Mouse (Mus musculus) limb, embryonic 11.5 days (tissue): Measurements from ENCODE around the gene Rnf17. TPM values are rescaled to one million over a fixed set of nuclear protein-coding genes. Genes with fewer than 3 reads are reported as not detected.

Experiments used
- ATAC-seq: fragments of 200-750 bp; cut with Nextera tagmentation; 2 replicates; pipeline ENCODE4 v1.8.0; 2017; ENCODE audit warnings: low read depth; ENCODE audit not compliant: insufficient number of reproducible peaks, low FRiP score, low TSS enrichment
- DNase-seq: peaks from one replicate; pipeline ENCODE4 v3.0.0-alpha.2; 2015; ENCODE audit warnings: low spot score
- H3K27ac ChIP-seq: fragments of 300-500 bp; sonication (generic); replicated peaks from 2 replicates; pipeline ENCODE4 v1.5.1; 2014; ENCODE audit warnings: low read depth, mild to moderate bottlenecking, low read length
- H3K27me3 ChIP-seq: fragments of 300-500 bp; sonication (generic); 2 replicates; pipeline ENCODE4 v1.6.1; 2014; ENCODE audit warnings: mild to moderate bottlenecking, low read length, mixed read lengths; ENCODE audit not compliant: control insufficient read depth, insufficient read depth
- H3K36me3 ChIP-seq: fragments of 300-500 bp; sonication (generic); 2 replicates; pipeline ENCODE4 v1.6.1; 2014; ENCODE audit warnings: mild to moderate bottlenecking, low read length, moderate library complexity, mixed read lengths; ENCODE audit not compliant: control insufficient read depth, insufficient read depth
- H3K4me1 ChIP-seq: fragments of 300-500 bp; sonication (generic); 2 replicates; pipeline ENCODE4 v1.6.1; 2014; ENCODE audit warnings: low read length, mixed read lengths; ENCODE audit not compliant: control insufficient read depth, insufficient read depth
- H3K4me2 ChIP-seq: fragments of 300-500 bp; sonication (generic); 2 replicates; pipeline ENCODE4 v1.6.1; 2014; ENCODE audit warnings: low read depth, mild to moderate bottlenecking, moderate library complexity; ENCODE audit not compliant: severe bottlenecking
- H3K4me3 ChIP-seq: fragments of 300-500 bp; sonication (generic); 2 replicates; pipeline ENCODE4 v1.5.1; 2014; ENCODE audit warnings: low read depth, low read length
- H3K9ac ChIP-seq: fragments of 300-500 bp; sonication (generic); 2 replicates; pipeline ENCODE4 v1.6.1; 2014; ENCODE audit warnings: mild to moderate bottlenecking, low read length
- H3K9me3 ChIP-seq: fragments of 300-500 bp; sonication (generic); 2 replicates; pipeline ENCODE4 v1.6.1; 2016; ENCODE audit warnings: low read length; ENCODE audit not compliant: control insufficient read depth
- WGBS: fragments of 180-500 bp; shearing (Covaris S2); extraction: QIAGEN DNeasy Blood & Tissue Kit; methylation state at CpG from one replicate; pipeline ENCODE4 v1.1.7; 2014; 5-methylcytosine and 5-hydroxymethylcytosine counted together
- polyA plus RNA-seq: library from polyadenylated mRNA; unstranded; fragments of >200 nt; fragmentation: Nextera tagmentation; extraction: Ambion mirVana; gene quantifications from 2 replicates; pipeline ENCODE4 v1.2.1, GENCODE M21; 2014

Rnf17 gene
- polyA plus RNA-seq, 1 experiment from 2014 or later: 0.88 TPM

- H3K27me3 ChIP-seq: no peaks in the 10 kb centered on the region
- no peak overlapping the region for H3K4me3 ChIP-seq
- WGBS: 93% methylated on average over 2 of the region's 2 CpGs
- ATAC-seq (no peak), DNase-seq (no peak)
- no peak overlapping the region for H3K27ac ChIP-seq
- H3K36me3 ChIP-seq: peaks cover 2% of the 10 kb centered on the region; the same call in 1 of the 2 replicates
- H3K4me2 ChIP-seq: no peak overlapping the region
- no peak overlapping the region for H3K9ac ChIP-seq
- H3K4me1 ChIP-seq: no peaks in the 10 kb centered on the region
- no peaks in the 10 kb centered on the region for H3K9me3 ChIP-seq
These were observed 128.4 kb downstream of the Rnf17 start for GRCm38 (mm10) chr14:56530788-56531187.

GRCm38 (mm10) chr14:56544946-56545345 is 142.6 kb downstream of the Rnf17 start:
- no peaks in the 10 kb centered on the region for H3K27me3 ChIP-seq
- no peak overlapping the region for H3K9ac ChIP-seq
- no peaks in the 10 kb centered on the region; the same call in 1 of the 2 replicates for H3K36me3 ChIP-seq
- DNase-seq: no peak
- no peaks in the 10 kb centered on the region for H3K9me3 ChIP-seq
- H3K4me2 ChIP-seq: no peak overlapping the region
- ATAC-seq: no peak
- H3K4me1 ChIP-seq: no peaks in the 10 kb centered on the region
- H3K4me3 ChIP-seq: no peak overlapping the region
- no peak overlapping the region for H3K27ac ChIP-seq
- WGBS: 96% methylated on average over 1 of the region's 1 CpGs

- H3K4me1 ChIP-seq: no peaks in the 10 kb centered on the region
- H3K36me3 ChIP-seq: no peaks in the 10 kb centered on the region; the same call in 1 of the 2 replicates
- no peak overlapping the region for H3K4me2 ChIP-seq
- WGBS: 92% methylated on average over 4 of the region's 4 CpGs
- H3K27me3 ChIP-seq: no peaks in the 10 kb centered on the region
- H3K9me3 ChIP-seq: no peaks in the 10 kb centered on the region
- ATAC-seq (no peak), DNase-seq (no peak)
- H3K9ac ChIP-seq: no peak overlapping the region
- no peak overlapping the region for H3K4me3 ChIP-seq
- H3K27ac ChIP-seq: no peak overlapping the region
These were observed 143.1 kb downstream of the Rnf17 start for GRCm38 (mm10) chr14:56545491-56545890.

GRCm38 (mm10) chr14:56550960-56551359 is 148.6 kb downstream of the Rnf17 start:
- H3K27ac ChIP-seq: no peak overlapping the region
- no peak overlapping the region for H3K9ac ChIP-seq
- no peaks in the 10 kb centered on the region for H3K27me3 ChIP-seq
- peaks cover 10% of the 10 kb centered on the region; the same call in 1 of the 2 replicates for H3K36me3 ChIP-seq
- H3K4me2 ChIP-seq: no peak overlapping the region
- DNase-seq (no peak), ATAC-seq (no peak)
- H3K9me3 ChIP-seq: no peaks in the 10 kb centered on the region
- 93% methylated on average over 4 of the region's 4 CpGs for WGBS
- H3K4me1 ChIP-seq: no peaks in the 10 kb centered on the region
- no peak overlapping the region for H3K4me3 ChIP-seq

GRCm38 (mm10) chr14:56552924-56553323 is 150.5 kb downstream of the Rnf17 start:
- no peaks in the 10 kb centered on the region for H3K9me3 ChIP-seq
- H3K9ac ChIP-seq: no peak overlapping the region
- no peak overlapping the region for H3K27ac ChIP-seq
- H3K4me2 ChIP-seq: no peak overlapping the region
- no peaks in the 10 kb centered on the region for H3K27me3 ChIP-seq
- DNase-seq (no peak), ATAC-seq (no peak)
- H3K4me1 ChIP-seq: no peaks in the 10 kb centered on the region
- H3K36me3 ChIP-seq: peaks cover 10% of the 10 kb centered on the region; the same call in 1 of the 2 replicates
- H3K4me3 ChIP-seq: no peak overlapping the region
- 88% methylated on average over 6 of the region's 6 CpGs for WGBS

GRCm38 (mm10) chr14:56553331-56553730 is 150.9 kb downstream of the Rnf17 start:
- no peaks in the 10 kb centered on the region for H3K9me3 ChIP-seq
- H3K36me3 ChIP-seq: peaks cover 10% of the 10 kb centered on the region; the same call in 1 of the 2 replicates
- no peaks in the 10 kb centered on the region for H3K27me3 ChIP-seq
- DNase-seq (no peak), ATAC-seq (no peak)
- no peak overlapping the region for H3K9ac ChIP-seq
- H3K4me3 ChIP-seq: no peak overlapping the region
- H3K27ac ChIP-seq: no peak overlapping the region
- H3K4me2 ChIP-seq: no peak overlapping the region
- WGBS: 94% methylated on average over 7 of the region's 7 CpGs
- H3K4me1 ChIP-seq: no peaks in the 10 kb centered on the region

GRCm38 (mm10) chr14:56554716-56555115 is 152.3 kb downstream of the Rnf17 start:
- Histone ChIP-seq H3K4me3 (no peak overlapping the region), H3K27ac (no peak overlapping the region), H3K27me3 (no peaks in the 10 kb centered on the region), H3K4me2 (no peak overlapping the region), H3K36me3 (peaks cover 12% of the 10 kb centered on the region; the same call in 1 of the 2 replicates), H3K9me3 (no peaks in the 10 kb centered on the region), H3K4me1 (no peaks in the 10 kb centered on the region), H3K9ac (no peak overlapping the region)
- DNase-seq: no peak
- 94% methylated on average over 2 of the region's 2 CpGs for WGBS
- ATAC-seq: no peak

- Histone ChIP-seq H3K27ac (no peak overlapping the region), H3K36me3 (peaks cover 4% of the 10 kb centered on the region; the same call in 1 of the 2 replicates), H3K27me3 (no peaks in the 10 kb centered on the region), H3K9ac (no peak overlapping the region), H3K4me3 (no peak overlapping the region), H3K4me2 (no peak overlapping the region), H3K4me1 (no peaks in the 10 kb centered on the region), H3K9me3 (no peaks in the 10 kb centered on the region)
- WGBS: 96% methylated on average over 3 of the region's 3 CpGs
- ATAC-seq: no peak
- DNase-seq: no peak
These were observed 156.8 kb downstream of the Rnf17 start for GRCm38 (mm10) chr14:56559134-56559533.

- H3K4me3 ChIP-seq: no peak overlapping the region
These were observed 165.1 kb downstream of the Rnf17 start for GRCm38 (mm10) chr14:56567476-56567875.

More at GRCm38 (mm10) chr14:56567476-56567875, 165.1 kb downstream of the Rnf17 start:
- Histone ChIP-seq H3K9ac (no peak overlapping the region), H3K27ac (no peak overlapping the region), H3K4me2 (no peak overlapping the region), H3K9me3 (no peaks in the 10 kb centered on the region), H3K4me1 (peaks cover 5% of the 10 kb centered on the region; the same call in 1 of the 2 replicates), H3K27me3 (no peaks in the 10 kb centered on the region), H3K36me3 (no peaks in the 10 kb centered on the region; the same call in 1 of the 2 replicates)
- no peak for DNase-seq
- WGBS: 84% methylated on average over 7 of the region's 7 CpGs
- no peak for ATAC-seq
